In the genomic region with DNA sequence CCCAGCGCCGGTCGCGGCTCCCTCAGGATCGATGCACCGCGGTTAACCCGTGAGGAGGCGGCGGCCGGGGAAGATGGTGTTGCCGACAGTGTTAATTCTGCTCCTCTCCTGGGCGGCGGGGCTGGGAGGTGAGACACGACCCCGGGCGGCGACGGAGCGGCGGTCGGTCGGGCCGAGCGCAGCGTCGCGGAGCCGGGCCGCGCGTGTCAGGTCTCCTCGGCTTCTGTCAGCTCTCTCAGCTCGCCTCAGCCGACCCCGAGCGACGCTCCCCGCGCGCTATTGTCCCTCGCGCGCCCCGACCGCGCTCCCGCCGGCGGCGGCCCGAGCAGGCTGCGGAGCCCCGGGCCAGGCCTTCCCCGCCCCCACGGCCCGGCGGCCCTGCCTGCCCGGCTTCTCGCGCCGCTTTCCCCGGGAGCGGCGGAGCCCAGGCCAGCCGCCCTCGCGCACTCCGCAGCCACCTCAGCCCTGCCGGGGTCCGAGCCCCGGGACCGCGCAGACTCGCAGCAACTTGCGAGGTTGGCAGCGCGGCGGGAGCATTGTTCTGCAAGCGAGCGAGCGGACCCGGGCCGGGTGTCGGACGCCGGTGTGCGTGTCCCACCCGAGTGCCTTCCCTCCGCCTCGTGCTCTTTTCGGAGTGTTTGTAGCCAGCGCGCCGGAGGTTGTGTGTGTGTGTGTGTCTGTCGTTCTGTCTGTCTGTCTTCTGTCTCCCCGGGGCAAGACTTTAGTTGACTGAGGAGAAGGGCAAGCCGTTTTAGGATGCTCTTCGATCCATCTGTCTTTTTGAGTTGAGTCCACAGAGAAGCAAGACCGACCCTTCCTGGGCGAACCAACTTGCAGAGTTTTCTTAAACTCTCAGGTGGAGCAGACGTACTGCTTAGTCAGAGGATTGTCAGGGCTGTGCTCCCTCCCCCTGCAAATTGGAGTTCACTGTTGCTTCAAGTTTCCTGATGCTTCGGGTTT, we compare ENCODE assay signal across 8 mouse cellular contexts. TPM values are rescaled to one million over a fixed set of nuclear protein-coding genes. Genes with fewer than 3 reads are reported as not detected.
DNase-seq lines count a peak whose midpoint lies in the region; ATAC-seq and TF ChIP-seq lines count a peak whose summit lies in the region.

No protein-coding gene starts in this region.

- H3K36me3 ChIP-seq in intestine, postnatal 0 days (ENCODE audit: control insufficient read depth, insufficient read depth), result no peaks in the 10 kb centered on the region
- H3K36me3 ChIP-seq in midbrain, embryonic 15.5 days (replicated peaks), result no peaks in the 10 kb centered on the region

- TF ChIP-seq CTCF in intestine, postnatal 0 days (IDR thresholded peaks at IDR 0.05; ENCODE audit: low read depth), result no peak

- H3K27me3 ChIP-seq in intestine, postnatal 0 days (replicated peaks; ENCODE audit: control insufficient read depth, insufficient read depth, low read length), result no peaks in the 10 kb centered on the region
- H3K27me3 ChIP-seq in midbrain, embryonic 15.5 days (replicated peaks), result no peaks in the 10 kb centered on the region

- DNase-seq in 3134 (ENCODE audit: extremely low read depth, insufficient read length, low spot score), result peak; percentile 68
- peak; percentile 79 for DNase-seq in ZHBTc4 (ENCODE audit: low read depth, low spot score)
- DNase-seq in embryo, embryonic 11.5 days (ENCODE audit: low read depth, low spot score), result peak; percentile 27
- DNase-seq in gastrocnemius, postnatal 25 days, result peak; percentile 55
- peak; percentile 73 for DNase-seq in liver
- peak; percentile 43 to 55 for DNase-seq in spleen, postnatal 36 days (ENCODE audit: low spot score in 2 of 2)

- no peaks in the 10 kb centered on the region; the same call in 1 of the 2 replicates for H3K4me1 ChIP-seq in intestine, postnatal 0 days (replicated peaks; ENCODE audit: control insufficient read depth, insufficient read depth, low read length)
- H3K4me1 ChIP-seq in midbrain, embryonic 15.5 days, result peaks cover 24% of the 10 kb centered on the region

- peak overlapping the region; percentile 92 for H3K27ac ChIP-seq in intestine, postnatal 0 days (ENCODE audit: low read depth, low read length)
- H3K27ac ChIP-seq in midbrain, embryonic 15.5 days, result peak overlapping the region; percentile 98

- peak; percentile 58 for ATAC-seq in intestine, postnatal 0 days
- ATAC-seq in midbrain, embryonic 15.5 days (replicated peaks), result no peak; the same call in 1 of the 2 replicates

- H3K9me3 ChIP-seq in intestine, postnatal 0 days (ENCODE audit: control insufficient read depth), result no peaks in the 10 kb centered on the region
- no peaks in the 10 kb centered on the region for H3K9me3 ChIP-seq in midbrain, embryonic 15.5 days

- H3K4me2 ChIP-seq in intestine, postnatal 0 days (replicated peaks; ENCODE audit: low read depth), result peak overlapping the region; percentile 87
- peak overlapping the region; percentile 65 for H3K4me2 ChIP-seq in midbrain, embryonic 15.5 days

- peak overlapping the region; percentile 84 for H3K4me3 ChIP-seq in intestine, postnatal 0 days (ENCODE audit: low read depth, low read length)
- peak overlapping the region; percentile 100 for H3K4me3 ChIP-seq in midbrain, embryonic 15.5 days

- peak overlapping the region; percentile 88 for H3K9ac ChIP-seq in intestine, postnatal 0 days (ENCODE audit: low read depth, low read length)
- H3K9ac ChIP-seq in midbrain, embryonic 15.5 days, result peak overlapping the region; percentile 95

- under 1% methylated on average over 96 of the region's 103 CpGs for WGBS in intestine, postnatal 0 days
- under 1% methylated on average over 97 of the region's 103 CpGs for WGBS in midbrain, embryonic 15.5 days

RNA-seq across cellular contexts. Expression of a gene that starts 0.6 kb away (rescaled TPM):
- 10 to 100 TPM; 16.2 to 19.2 TPM for total RNA-seq in gastrocnemius, postnatal 25 days (2021)
- 33.5 and 34.2 TPM in 2 replicates for polyA plus RNA-seq in intestine, postnatal 0 days (2015; fragmentation: Nextera tagmentation; extraction: Ambion mirVana)
- 59.8 and 61.5 TPM in 2 replicates for polyA plus RNA-seq in midbrain, embryonic 15.5 days (2015; fragmentation: Nextera tagmentation; extraction: Ambion mirVana)

RNA-seq across cellular contexts. Expression of a gene that starts 22.4 kb away (rescaled TPM):
- 10 to 100 TPM; 14.8 to 15.2 TPM for total RNA-seq in gastrocnemius, postnatal 25 days (2021)
- polyA plus RNA-seq in intestine, postnatal 0 days (2015; fragmentation: Nextera tagmentation; extraction: Ambion mirVana), result 8.5 and 9.5 TPM in 2 replicates
- 23.7 and 29.0 TPM in 2 replicates for polyA plus RNA-seq in midbrain, embryonic 15.5 days (2015; fragmentation: Nextera tagmentation; extraction: Ambion mirVana)

RNA-seq across cellular contexts. Expression of a gene that starts 23.4 kb away (rescaled TPM):
- under 1 TPM in 1 of 2 experiments, not detected in 1; 0.21 TPM for total RNA-seq in gastrocnemius, postnatal 25 days (2021)
- polyA plus RNA-seq in intestine, postnatal 0 days (2015; fragmentation: Nextera tagmentation; extraction: Ambion mirVana), result 1.4 and 1.5 TPM in 2 replicates
- 0.19 and 0.75 TPM in 2 replicates for polyA plus RNA-seq in midbrain, embryonic 15.5 days (2015; fragmentation: Nextera tagmentation; extraction: Ambion mirVana)

Comparison
In these comparisons a context has a peak if more than half of its experiments do, and no peak if none do; other contexts are left out.
1. DNase-seq: peak in every context shown above with its lines; median percentile 79 in ZHBTc4; 73 in liver; 68 in 3134; 55 in gastrocnemius, postnatal 25 days; 49 in spleen, postnatal 36 days; 27 in embryo, embryonic 11.5 days.